Mouse (Mus musculus) cerebellum, adult 2 months (tissue): ENCODE data around the gene Cacnb3. TPM values are rescaled to one million over a fixed set of nuclear protein-coding genes. Genes with fewer than 3 reads are reported as not detected.

Experiments used
- DNase-seq, 2 experiments: peaks; one replicate each; pipeline ENCODE4 v3.0.0; 2021
- H3K27ac ChIP-seq: fragments of 200-500 bp; 2 replicates; pipeline ENCODE4 v1.5.1; 2012; ENCODE audit warnings: low read length, control low read depth, inconsistent platforms; ENCODE audit not compliant: insufficient read depth
- H3K27me3 ChIP-seq: fragments of 200-500 bp; 2 replicates; pipeline ENCODE4 v1.6.1; 2012; ENCODE audit warnings: inconsistent platforms, mild to moderate bottlenecking, low read length, moderate library complexity; ENCODE audit not compliant: control insufficient read depth, insufficient read depth
- H3K4me1 ChIP-seq: fragments of 200-500 bp; 2 replicates; pipeline ENCODE4 v1.6.1; 2011; ENCODE audit warnings: low read length; ENCODE audit not compliant: control insufficient read depth, insufficient read depth
- H3K4me3 ChIP-seq: fragments of 200-500 bp; replicated peaks from 2 replicates; pipeline ENCODE3; 2011; ENCODE audit warnings: mild to moderate bottlenecking, low read depth, low read length, control low read depth; ENCODE audit not compliant: insufficient read depth
- CTCF ChIP-seq: fragments of 200-500 bp; IDR thresholded peaks from 2 replicates; pipeline ENCODE4 v1.5.1; 2011; ENCODE audit warnings: low read depth, mild to moderate bottlenecking, control low read depth, low read length, moderate library complexity, borderline replicate concordance; ENCODE audit not compliant: insufficient read depth
- POLR2A ChIP-seq: fragments of 200-500 bp; IDR thresholded peaks from 2 replicates; pipeline ENCODE4 v1.6.1; 2011; ENCODE audit warnings: low read length, control low read depth, borderline replicate concordance; ENCODE audit not compliant: insufficient read depth
- WGBS: fragments of 180-500 bp; shearing (Covaris S2); methylation state at CpG from one replicate; pipeline ENCODE4 v1.1.7; 2018; 5-methylcytosine and 5-hydroxymethylcytosine counted together
- polyA plus RNA-seq: library from polyadenylated mRNA; depleted of rRNA; stranded (reverse); fragments of >200 nt; gene quantifications from 2 replicates; pipeline ENCODE4 v1.2.3, GENCODE M21; 2012

The Cacnb3 gene
- polyA plus RNA-seq, 1 experiment, result 65.4 TPM

GRCm38 (mm10) chr15:98612229-98612628, 18.4 kb upstream of the Cacnb3 start:
- H3K4me1 ChIP-seq, result peaks cover 7% of the 10 kb centered on the region
- H3K27ac ChIP-seq, result no peak overlapping the region
- 99% methylated on average over 3 of the region's 3 CpGs for WGBS
- DNase-seq, result no peak
- no peak overlapping the region for H3K4me3 ChIP-seq
- TF ChIP-seq POLR2A, result no peak
- TF ChIP-seq CTCF, result no peak
- no peaks in the 10 kb centered on the region for H3K27me3 ChIP-seq

GRCm38 (mm10) chr15:98614551-98614950, 16.1 kb upstream of the Cacnb3 start:
- no peak overlapping the region for H3K27ac ChIP-seq
- 11% methylated on average over 9 of the region's 9 CpGs for WGBS
- DNase-seq, result peak; percentile 66 to 80
- no peak overlapping the region for H3K4me3 ChIP-seq
- no peaks in the 10 kb centered on the region for H3K27me3 ChIP-seq
- TF ChIP-seq CTCF (no peak), POLR2A (no peak)
- peaks cover 7% of the 10 kb centered on the region for H3K4me1 ChIP-seq

GRCm38 (mm10) chr15:98614971-98615370, 15.7 kb upstream of the Cacnb3 start:
- no peaks in the 10 kb centered on the region for H3K27me3 ChIP-seq
- no peak for DNase-seq
- peaks cover 7% of the 10 kb centered on the region for H3K4me1 ChIP-seq
- TF ChIP-seq POLR2A (no peak), CTCF (no peak)
- WGBS, result 60% methylated on average over 6 of the region's 6 CpGs
- H3K27ac ChIP-seq, result no peak overlapping the region
- no peak overlapping the region for H3K4me3 ChIP-seq

GRCm38 (mm10) chr15:98615751-98616150, 14.9 kb upstream of the Cacnb3 start:
- no peak overlapping the region for H3K4me3 ChIP-seq
- DNase-seq, result no peak
- H3K27me3 ChIP-seq, result no peaks in the 10 kb centered on the region
- peaks cover 4% of the 10 kb centered on the region; the same call in 1 of the 2 replicates for H3K4me1 ChIP-seq
- no peak overlapping the region for H3K27ac ChIP-seq
- no peak for TF ChIP-seq CTCF
- 78% methylated on average over 6 of the region's 6 CpGs for WGBS

- 53% methylated on average over 20 of the region's 20 CpGs for WGBS
- Histone ChIP-seq H3K27me3 (no peaks in the 10 kb centered on the region), H3K4me3 (no peak overlapping the region), H3K27ac (no peak overlapping the region), H3K4me1 (peaks cover 4% of the 10 kb centered on the region; the same call in 1 of the 2 replicates)
- TF ChIP-seq CTCF (no peak), POLR2A (no peak)
- no peak for DNase-seq
Observed at GRCm38 (mm10) chr15:98616362-98617175, 14.1 kb upstream of the Cacnb3 start.

GRCm38 (mm10) chr15:98617176-98617537, 13.5 kb upstream of the Cacnb3 start:
- 1% methylated on average over 12 of the region's 12 CpGs for WGBS
- peak; percentile 59 to 84 for DNase-seq
- Histone ChIP-seq H3K4me1 (peaks cover 4% of the 10 kb centered on the region; the same call in 1 of the 2 replicates), H3K27me3 (no peaks in the 10 kb centered on the region), H3K27ac (no peak overlapping the region), H3K4me3 (no peak overlapping the region)
- no peak for TF ChIP-seq POLR2A
- peak; percentile 81 for TF ChIP-seq CTCF

GRCm38 (mm10) chr15:98622199-98622598, 8.4 kb upstream of the Cacnb3 start:
- TF ChIP-seq POLR2A (no peak), CTCF (no peak)
- no peak overlapping the region for H3K4me3 ChIP-seq
- no peaks in the 10 kb centered on the region for H3K4me1 ChIP-seq
- WGBS, result 5% methylated on average over 7 of the region's 7 CpGs
- no peak for DNase-seq
- no peaks in the 10 kb centered on the region; the same call in 1 of the 2 replicates for H3K27me3 ChIP-seq
- H3K27ac ChIP-seq, result no peak overlapping the region

GRCm38 (mm10) chr15:98622721-98623120, 7.9 kb upstream of the Cacnb3 start:
- no peak overlapping the region for H3K27ac ChIP-seq
- no peak for DNase-seq
- no peaks in the 10 kb centered on the region for H3K4me1 ChIP-seq
- WGBS, result 27% methylated on average over 6 of the region's 6 CpGs
- H3K27me3 ChIP-seq, result no peaks in the 10 kb centered on the region; the same call in 1 of the 2 replicates
- no peak overlapping the region for H3K4me3 ChIP-seq
- TF ChIP-seq CTCF (no peak), POLR2A (no peak)
